Mouse (Mus musculus): ENCODE data around the gene Ccdc85b. TPM values are rescaled to one million over a fixed set of nuclear protein-coding genes. Genes with fewer than 3 reads are reported as not detected.
A peak's percentile ranks its signal among the peaks of the same experiment; 100 is the strongest.
"Not testable (repeated sequence)": the region's sequence is repeated elsewhere in the genome, so short reads cannot be mapped to it uniquely, and the experiment has no call there.

Ccdc85b gene
- polyA plus RNA-seq (2014; fragmentation: Nextera tagmentation; extraction: Ambion mirVana), result 7.5 and 7.8 TPM in 2 replicates

DNA sequence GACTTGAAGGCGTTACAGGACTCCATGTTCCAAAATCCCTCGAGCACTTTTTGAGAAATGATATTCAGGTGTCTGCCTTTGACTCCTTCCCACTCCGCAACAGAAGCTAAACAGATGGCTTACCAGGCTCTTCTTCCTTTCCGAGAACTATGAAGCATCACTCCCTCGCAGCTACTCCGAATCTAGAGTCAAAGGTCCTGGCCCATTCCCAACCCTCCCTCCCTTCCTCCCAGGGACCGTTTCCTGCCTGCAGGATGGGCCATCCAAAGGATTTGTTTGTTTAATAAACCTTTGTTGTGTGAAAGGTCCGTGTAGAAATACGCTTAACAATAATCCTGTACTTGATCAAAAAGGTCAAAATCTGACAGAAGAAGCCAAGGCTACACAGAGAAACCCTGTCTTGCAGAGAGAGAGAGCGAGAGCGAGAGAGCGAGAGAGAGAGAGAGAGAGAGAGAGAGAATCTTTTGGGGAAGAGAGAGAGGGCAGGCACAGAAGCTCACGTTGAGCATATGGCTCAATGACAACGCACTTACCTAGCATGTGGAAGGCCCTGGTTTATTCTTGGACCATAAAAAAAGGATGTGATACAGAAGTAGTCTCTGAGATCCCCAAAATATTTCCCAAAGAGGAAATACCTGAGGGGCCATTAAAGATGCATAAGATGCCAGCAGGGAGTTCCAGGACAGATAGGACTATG, at the start of gene Ccdc85b:
Gene Ccdc85b (minus strand): TSS at position 149 of the 697 bp plus-strand sequence.
- Histone ChIP-seq H3K4me1 (ENCODE audit: control insufficient read depth, insufficient read depth, low read length) (peaks cover 6% of the 10 kb centered on the region; the same call in 1 of the 2 replicates), H3K36me3 (replicated peaks; ENCODE audit: control insufficient read depth, insufficient read depth, low read depth, low read length) (no peaks in the 10 kb centered on the region), H3K9ac (replicated peaks; ENCODE audit: low read length) (peak within 1 kb of the TSS; percentile 80), H3K27me3 (ENCODE audit: control insufficient read depth, insufficient read depth, low read length) (no peaks in the 10 kb centered on the region), H3K27ac (replicated peaks; ENCODE audit: low read depth, low read length) (peak within 1 kb of the TSS; percentile 83), H3K9me3 (replicated peaks; ENCODE audit: control insufficient read depth, low read length) (no peaks in the 10 kb centered on the region), H3K4me3 (ENCODE audit: low read depth, low read length) (peak within 1 kb of the TSS; percentile 80), H3K4me2 (ENCODE audit: low read depth, low read length) (peak within 1 kb of the TSS; percentile 99)
- DNase-seq (ENCODE audit: low spot score) (no peak), ATAC-seq (replicated peaks; ENCODE audit: insufficient number of reproducible peaks, low FRiP score, low TSS enrichment, low read depth) (no peak)
- 12% methylated on average over 14 of the region's 14 CpGs for WGBS

DNA sequence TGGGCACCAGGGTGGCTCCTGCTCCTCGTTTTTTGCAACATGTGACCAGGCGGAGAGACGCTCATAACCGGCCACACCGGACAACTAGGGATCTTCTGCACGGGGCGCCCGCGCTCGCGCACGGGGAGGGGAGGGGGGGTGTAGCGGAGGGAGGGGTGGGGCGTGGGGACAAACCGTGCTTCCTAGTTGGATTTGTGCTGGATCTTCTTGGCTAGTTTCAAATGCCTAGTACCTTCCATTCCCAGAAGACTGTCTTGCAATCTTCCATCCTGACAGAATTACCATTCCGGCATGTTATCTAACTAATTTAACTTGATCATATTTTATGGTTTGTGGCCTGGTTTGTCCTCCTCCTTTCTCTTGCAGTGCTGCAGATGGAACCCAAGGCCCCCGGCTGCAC, 46.0 kb upstream of the Ccdc85b start, which contains the start of gene 1700020D05Rik:
Gene 1700020D05Rik (minus strand): TSS at position 101 of the 400 bp plus-strand sequence.
- ATAC-seq (replicated peaks; ENCODE audit: insufficient number of reproducible peaks, low FRiP score, low TSS enrichment, low read depth) (no peak), DNase-seq (ENCODE audit: low spot score) (no peak)
- Histone ChIP-seq H3K4me3 (ENCODE audit: low read depth, low read length) (no peak within 1 kb of the TSS), H3K4me1 (ENCODE audit: control insufficient read depth, insufficient read depth, low read length) (no peaks in the 10 kb centered on the region), H3K9me3 (replicated peaks; ENCODE audit: control insufficient read depth, low read length) (no peaks in the 10 kb centered on the region), H3K36me3 (replicated peaks; ENCODE audit: control insufficient read depth, insufficient read depth, low read depth, low read length) (no peaks in the 10 kb centered on the region), H3K27me3 (ENCODE audit: control insufficient read depth, insufficient read depth, low read length) (no peaks in the 10 kb centered on the region), H3K4me2 (ENCODE audit: low read depth, low read length) (no peak within 1 kb of the TSS), H3K9ac (replicated peaks; ENCODE audit: low read length) (no peak within 1 kb of the TSS), H3K27ac (replicated peaks; ENCODE audit: low read depth, low read length) (no peak within 1 kb of the TSS)
- WGBS, result 42% methylated on average over 17 of the region's 17 CpGs

DNA sequence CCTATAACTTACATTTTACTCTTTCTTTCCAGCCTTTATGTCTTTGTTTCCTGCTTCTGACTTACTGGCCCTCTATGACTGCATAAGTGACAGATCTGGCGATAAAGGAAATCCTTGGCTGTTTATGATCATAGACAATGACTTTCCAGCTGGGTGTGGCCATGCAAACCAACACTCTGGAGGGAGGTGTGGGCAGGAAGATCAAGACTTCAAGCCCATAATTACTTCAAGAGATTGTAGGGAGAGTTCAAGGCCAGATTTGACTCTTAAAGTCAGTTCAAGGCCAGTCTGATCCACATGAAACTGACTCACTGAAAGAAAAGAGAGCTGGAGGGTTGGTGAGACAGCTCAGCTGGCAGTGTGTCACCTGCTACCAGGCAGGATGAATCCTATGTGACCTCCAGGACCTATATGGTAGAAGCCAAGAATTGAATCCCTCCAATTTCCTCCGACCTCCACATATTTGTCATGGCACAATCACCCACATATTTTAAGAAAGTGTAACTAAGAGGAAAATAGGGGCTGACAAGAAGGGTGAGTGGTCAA, 42.7 kb upstream of the Ccdc85b start:
- H3K4me2 ChIP-seq (ENCODE audit: low read depth, low read length), result no peak overlapping the region
- no peaks in the 10 kb centered on the region for H3K27me3 ChIP-seq (ENCODE audit: control insufficient read depth, insufficient read depth, low read length)
- no peaks in the 10 kb centered on the region; the same call in none of the 2 replicates for H3K36me3 ChIP-seq (replicated peaks; ENCODE audit: control insufficient read depth, insufficient read depth, low read depth, low read length)
- ATAC-seq (replicated peaks; ENCODE audit: insufficient number of reproducible peaks, low FRiP score, low TSS enrichment, low read depth) (no peak), DNase-seq (ENCODE audit: low spot score) (no peak)
- H3K27ac ChIP-seq (replicated peaks; ENCODE audit: low read depth, low read length), result no peak overlapping the region
- H3K9me3 ChIP-seq (replicated peaks; ENCODE audit: control insufficient read depth, low read length), result no peaks in the 10 kb centered on the region
- H3K9ac ChIP-seq (replicated peaks; ENCODE audit: low read length), result no peak overlapping the region
- H3K4me3 ChIP-seq (ENCODE audit: low read depth, low read length), result no peak overlapping the region
- no peaks in the 10 kb centered on the region for H3K4me1 ChIP-seq (ENCODE audit: control insufficient read depth, insufficient read depth, low read length)
- WGBS, result 88% methylated on average over 2 of the region's 2 CpGs

DNA sequence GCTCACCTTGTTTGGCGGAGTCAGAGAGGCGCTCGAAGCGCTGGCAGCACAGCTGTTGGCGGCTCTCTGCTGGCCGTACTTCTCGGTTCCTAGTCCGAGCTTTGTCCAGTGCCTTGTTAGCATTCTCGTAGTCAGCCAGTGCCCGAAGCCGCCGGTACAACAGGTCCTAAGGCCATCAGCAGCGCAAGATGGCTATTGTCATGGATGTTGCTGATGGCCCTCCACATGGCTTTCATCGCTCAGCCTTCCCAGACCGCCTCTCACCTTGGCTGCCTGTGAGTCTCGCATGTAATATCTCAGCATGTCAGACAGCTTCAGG, 38.3 kb upstream of the Ccdc85b start:
- Histone ChIP-seq H3K9me3 (replicated peaks; ENCODE audit: control insufficient read depth, low read length) (no peaks in the 10 kb centered on the region), H3K9ac (replicated peaks; ENCODE audit: low read length) (no peak overlapping the region), H3K4me1 (ENCODE audit: control insufficient read depth, insufficient read depth, low read length) (no peaks in the 10 kb centered on the region), H3K36me3 (replicated peaks; ENCODE audit: control insufficient read depth, insufficient read depth, low read depth, low read length) (peaks cover 6% of the 10 kb centered on the region), H3K27ac (replicated peaks; ENCODE audit: low read depth, low read length) (no peak overlapping the region), H3K4me3 (ENCODE audit: low read depth, low read length) (no peak overlapping the region), H3K27me3 (ENCODE audit: control insufficient read depth, insufficient read depth, low read length) (no peaks in the 10 kb centered on the region), H3K4me2 (ENCODE audit: low read depth, low read length) (no peak overlapping the region)
- ATAC-seq (replicated peaks; ENCODE audit: insufficient number of reproducible peaks, low FRiP score, low TSS enrichment, low read depth) (no peak), DNase-seq (ENCODE audit: low spot score) (no peak)
- 87% methylated on average over 16 of the region's 16 CpGs for WGBS

DNA sequence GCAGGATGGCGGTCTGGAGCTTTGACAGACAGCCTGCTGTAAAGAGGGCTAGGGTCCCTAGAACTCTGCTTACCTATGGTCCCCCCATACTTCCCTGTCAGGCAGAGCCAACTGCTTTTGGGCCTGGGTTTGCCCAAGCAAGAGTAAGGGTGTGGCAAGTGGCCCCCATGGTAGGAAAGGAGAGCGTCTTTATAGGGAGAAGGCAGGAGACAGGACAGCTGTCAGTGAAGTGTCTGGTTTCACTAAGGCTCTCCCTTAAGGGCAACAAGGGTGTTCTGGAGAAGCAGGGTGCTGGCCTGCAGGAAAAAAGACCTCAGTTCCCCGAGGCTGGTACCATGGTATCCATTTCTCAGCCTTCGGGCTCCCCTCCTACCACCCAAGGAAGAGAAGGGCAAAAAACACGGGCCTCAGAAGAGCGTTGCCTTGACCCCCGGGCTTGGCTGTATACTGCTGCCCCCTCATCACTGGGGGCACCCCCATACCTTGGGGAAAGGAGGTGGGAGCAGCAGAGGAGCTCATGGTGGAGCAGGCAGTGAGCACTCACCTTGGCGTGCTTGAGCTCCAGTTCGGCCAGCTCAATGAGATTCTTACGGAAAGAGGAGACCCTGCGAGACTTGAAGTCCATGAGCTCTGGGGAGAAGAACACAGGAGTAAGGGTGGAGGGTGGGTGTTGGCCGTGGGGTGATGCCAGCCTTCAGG, 37.8 kb upstream of the Ccdc85b start:
- Histone ChIP-seq H3K4me2 (ENCODE audit: low read depth, low read length) (no peak overlapping the region), H3K9ac (replicated peaks; ENCODE audit: low read length) (no peak overlapping the region), H3K27me3 (ENCODE audit: control insufficient read depth, insufficient read depth, low read length) (no peaks in the 10 kb centered on the region), H3K4me3 (ENCODE audit: low read depth, low read length) (no peak overlapping the region), H3K36me3 (replicated peaks; ENCODE audit: control insufficient read depth, insufficient read depth, low read depth, low read length) (peaks cover 6% of the 10 kb centered on the region), H3K27ac (replicated peaks; ENCODE audit: low read depth, low read length) (no peak overlapping the region), H3K4me1 (ENCODE audit: control insufficient read depth, insufficient read depth, low read length) (no peaks in the 10 kb centered on the region), H3K9me3 (replicated peaks; ENCODE audit: control insufficient read depth, low read length) (no peaks in the 10 kb centered on the region)
- ATAC-seq (replicated peaks; ENCODE audit: insufficient number of reproducible peaks, low FRiP score, low TSS enrichment, low read depth) (no peak), DNase-seq (ENCODE audit: low spot score) (no peak)
- WGBS, result 83% methylated on average over 12 of the region's 12 CpGs

DNA sequence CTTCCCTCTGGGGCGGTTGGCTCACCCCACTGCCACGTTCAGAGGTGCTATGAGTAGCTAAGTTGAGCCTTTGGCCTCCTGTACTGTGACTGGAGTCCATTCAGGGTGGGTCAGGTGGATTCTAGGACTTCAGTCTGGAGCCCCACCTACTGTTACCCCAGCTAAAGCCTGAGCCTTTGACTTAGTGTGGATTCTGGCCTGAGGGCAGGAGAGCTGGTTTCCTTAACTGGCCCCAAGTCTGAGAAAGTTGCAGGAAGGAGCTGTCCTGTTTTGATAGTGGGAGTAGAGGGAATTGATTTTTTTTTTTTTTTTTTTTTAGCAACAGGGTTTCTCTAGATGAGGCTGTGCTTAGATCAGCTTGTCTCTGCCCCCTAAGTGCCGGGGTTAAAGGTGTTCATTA, 36.6 kb upstream of the Ccdc85b start:
- Histone ChIP-seq H3K27me3 (ENCODE audit: control insufficient read depth, insufficient read depth, low read length) (no peaks in the 10 kb centered on the region), H3K9me3 (replicated peaks; ENCODE audit: control insufficient read depth, low read length) (no peaks in the 10 kb centered on the region), H3K9ac (replicated peaks; ENCODE audit: low read length) (no peak overlapping the region), H3K4me1 (ENCODE audit: control insufficient read depth, insufficient read depth, low read length) (no peaks in the 10 kb centered on the region), H3K27ac (replicated peaks; ENCODE audit: low read depth, low read length) (no peak overlapping the region), H3K4me3 (ENCODE audit: low read depth, low read length) (no peak overlapping the region), H3K36me3 (replicated peaks; ENCODE audit: control insufficient read depth, insufficient read depth, low read depth, low read length) (peaks cover 6% of the 10 kb centered on the region), H3K4me2 (ENCODE audit: low read depth, low read length) (no peak overlapping the region)
- no peak for ATAC-seq (replicated peaks; ENCODE audit: insufficient number of reproducible peaks, low FRiP score, low TSS enrichment, low read depth)
- WGBS, result 80% methylated on average over 3 of the region's 3 CpGs
- no peak for DNase-seq (ENCODE audit: low spot score)

DNA sequence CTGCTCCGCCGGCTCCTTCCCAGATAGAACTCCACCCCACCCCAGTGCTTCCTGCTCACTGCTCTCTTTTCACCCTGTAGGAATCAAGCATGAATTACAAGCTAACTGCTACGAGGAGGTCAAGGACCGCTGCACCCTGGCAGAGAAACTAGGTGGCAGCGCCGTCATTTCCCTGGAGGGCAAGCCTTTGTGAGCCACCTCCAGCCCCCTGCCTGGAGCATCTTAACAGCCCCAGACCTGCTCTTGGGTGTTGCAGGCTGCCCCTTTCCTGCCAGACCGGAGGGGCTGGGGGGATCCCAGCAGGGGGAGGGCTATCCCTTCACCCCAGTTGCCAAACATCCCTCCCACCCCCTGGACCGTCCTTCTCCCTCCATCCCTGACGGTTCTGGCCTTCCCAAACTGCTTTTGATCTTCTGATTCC, 35.6 kb upstream of the Ccdc85b start:
- H3K4me2 ChIP-seq (ENCODE audit: low read depth, low read length); DNase-seq (ENCODE audit: low spot score); H3K4me1 ChIP-seq (ENCODE audit: control insufficient read depth, insufficient read depth, low read length); H3K27ac ChIP-seq (replicated peaks; ENCODE audit: low read depth, low read length); H3K9ac ChIP-seq (replicated peaks; ENCODE audit: low read length); H3K9me3 ChIP-seq (replicated peaks; ENCODE audit: control insufficient read depth, low read length); ATAC-seq (replicated peaks; ENCODE audit: insufficient number of reproducible peaks, low FRiP score, low TSS enrichment, low read depth); H3K27me3 ChIP-seq (ENCODE audit: control insufficient read depth, insufficient read depth, low read length); H3K4me3 ChIP-seq (ENCODE audit: low read depth, low read length); H3K36me3 ChIP-seq (replicated peaks; ENCODE audit: control insufficient read depth, insufficient read depth, low read depth, low read length): not testable (repeated sequence)
- 77% methylated on average over 9 of the region's 9 CpGs for WGBS

DNA sequence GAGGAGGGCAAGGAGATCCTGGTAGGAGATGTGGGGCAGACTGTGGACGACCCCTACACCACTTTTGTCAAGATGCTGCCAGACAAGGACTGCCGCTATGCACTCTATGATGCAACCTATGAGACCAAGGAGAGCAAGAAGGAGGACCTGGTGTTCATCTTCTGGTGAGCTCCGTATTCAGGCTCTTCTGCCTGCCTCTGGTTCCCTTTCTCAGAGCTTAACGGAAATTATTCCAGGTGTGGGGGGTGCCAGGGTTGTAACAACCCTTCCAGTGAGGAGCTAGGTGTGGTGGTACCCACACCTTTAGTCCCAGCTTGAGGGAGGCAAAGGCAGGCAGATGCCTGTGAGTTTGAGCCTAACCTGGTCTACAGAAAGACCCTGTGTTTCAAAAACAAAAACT, 34.9 kb upstream of the Ccdc85b start:
- WGBS, result 81% methylated on average over 4 of the region's 4 CpGs

More for the DNA sequence above, 34.9 kb upstream of the Ccdc85b start:
- H3K9me3 ChIP-seq (replicated peaks; ENCODE audit: control insufficient read depth, low read length), result no peaks in the 10 kb centered on the region
- H3K27me3 ChIP-seq (ENCODE audit: control insufficient read depth, insufficient read depth, low read length), result no peaks in the 10 kb centered on the region
- DNase-seq (ENCODE audit: low spot score) (no peak), ATAC-seq (replicated peaks; ENCODE audit: insufficient number of reproducible peaks, low FRiP score, low TSS enrichment, low read depth) (no peak)
- H3K27ac ChIP-seq (replicated peaks; ENCODE audit: low read depth, low read length), result no peak overlapping the region
- H3K4me3 ChIP-seq (ENCODE audit: low read depth, low read length), result no peak overlapping the region
- H3K4me1 ChIP-seq (ENCODE audit: control insufficient read depth, insufficient read depth, low read length), result no peaks in the 10 kb centered on the region
- no peak overlapping the region for H3K9ac ChIP-seq (replicated peaks; ENCODE audit: low read length)
- H3K4me2 ChIP-seq (ENCODE audit: low read depth, low read length), result no peak overlapping the region
- peaks cover 6% of the 10 kb centered on the region for H3K36me3 ChIP-seq (replicated peaks; ENCODE audit: control insufficient read depth, insufficient read depth, low read depth, low read length)

Data from embryonic facial prominence, embryonic 11.5 days (tissue).